Mouse (Mus musculus) erythroblast, embryonic 14.5 days (primary cell): ENCODE results near the gene Slc44a2. TPM values are rescaled to one million over a fixed set of nuclear protein-coding genes. Genes with fewer than 3 reads are reported as not detected.

Experiments used
- H3K27me3 ChIP-seq: 2 replicates; pipeline ENCODE4 v1.6.1; 2012; ENCODE audit warnings: inconsistent platforms; ENCODE audit not compliant: control insufficient read depth
- H3K36me3 ChIP-seq: 2 replicates; pipeline ENCODE4 v1.6.1; 2012; ENCODE audit warnings: mild to moderate bottlenecking, inconsistent platforms; ENCODE audit not compliant: control insufficient read depth
- H3K4me1 ChIP-seq: 2 replicates; pipeline ENCODE4 v1.6.1; 2012; ENCODE audit warnings: inconsistent platforms; ENCODE audit not compliant: control insufficient read depth
- H3K4me3 ChIP-seq: replicated peaks from 2 replicates; pipeline ENCODE3; 2012; ENCODE audit warnings: moderate library complexity, mild to moderate bottlenecking, inconsistent platforms
- H3K9me3 ChIP-seq: 2 replicates; pipeline ENCODE4 v1.6.1; 2012; ENCODE audit warnings: low read length, inconsistent platforms, mixed read lengths; ENCODE audit not compliant: control insufficient read depth
- GATA1 ChIP-seq: IDR thresholded peaks from 2 replicates; pipeline ENCODE4 v1.6.1; 2012; ENCODE audit warnings: low read length, inconsistent platforms, mixed read lengths
- TAL1 ChIP-seq: IDR thresholded peaks from 3 replicates; pipeline ENCODE4 v1.6.1; 2012; ENCODE audit warnings: low read length, inconsistent platforms, mixed read lengths
- polyA plus RNA-seq: library from polyadenylated mRNA; stranded (reverse); fragments of >175 nt; gene quantifications from 2 replicates; pipeline ENCODE4 v1.2.3, GENCODE M21; 2012

The Slc44a2 gene
- polyA plus RNA-seq, 1 experiment, result 0.82 TPM

GRCm38 (mm10) chr9:21328041-21328440 is 7.5 kb downstream of the Slc44a2 start:
- H3K4me3 ChIP-seq, result no peak overlapping the region
- no peaks in the 10 kb centered on the region; the same call in 1 of the 2 replicates for H3K36me3 ChIP-seq
- peaks cover 17% of the 10 kb centered on the region for H3K4me1 ChIP-seq
- no peaks in the 10 kb centered on the region for H3K27me3 ChIP-seq
- no peak for TF ChIP-seq TAL1
- no peak for TF ChIP-seq GATA1
- no peaks in the 10 kb centered on the region for H3K9me3 ChIP-seq

DNA sequence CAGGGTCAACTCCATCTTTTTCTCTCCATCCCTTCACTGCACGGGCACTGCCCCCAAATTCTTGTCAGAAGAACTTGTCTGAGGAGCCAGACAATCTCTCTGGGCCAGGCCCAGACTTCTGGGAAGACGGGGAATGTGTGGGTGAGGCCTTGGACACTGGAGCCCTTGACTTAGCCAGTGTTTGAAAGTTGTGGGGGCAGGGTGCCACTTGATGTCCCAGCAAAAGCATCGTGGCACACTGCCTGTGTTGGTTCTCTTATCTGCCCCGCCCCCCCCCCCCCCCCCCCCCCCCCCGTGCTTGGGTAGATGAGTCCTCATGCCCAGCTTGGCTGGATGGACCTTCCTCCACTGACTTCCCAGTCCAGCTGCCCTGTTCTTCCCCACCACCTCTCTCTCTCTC is 8.5 kb downstream of the Slc44a2 start:
- no peaks in the 10 kb centered on the region for H3K27me3 ChIP-seq
- no peak for TF ChIP-seq TAL1
- no peak for TF ChIP-seq GATA1
- H3K36me3 ChIP-seq, result no peaks in the 10 kb centered on the region; the same call in 1 of the 2 replicates
- H3K4me1 ChIP-seq, result peaks cover 12% of the 10 kb centered on the region
- no peaks in the 10 kb centered on the region for H3K9me3 ChIP-seq
- no peak overlapping the region for H3K4me3 ChIP-seq

- no peak overlapping the region for H3K4me3 ChIP-seq
- no peak for TF ChIP-seq TAL1
- no peak for TF ChIP-seq GATA1
- no peaks in the 10 kb centered on the region for H3K9me3 ChIP-seq
- H3K27me3 ChIP-seq, result no peaks in the 10 kb centered on the region
- peaks cover 6% of the 10 kb centered on the region for H3K4me1 ChIP-seq
- no peaks in the 10 kb centered on the region; the same call in 1 of the 2 replicates for H3K36me3 ChIP-seq
These were observed 9.3 kb downstream of the Slc44a2 start for GRCm38 (mm10) chr9:21329699-21330289.

- TF ChIP-seq GATA1 (no peak), TAL1 (no peak)
These were observed 11.1 kb downstream of the Slc44a2 start for GRCm38 (mm10) chr9:21331365-21332140.

DNA sequence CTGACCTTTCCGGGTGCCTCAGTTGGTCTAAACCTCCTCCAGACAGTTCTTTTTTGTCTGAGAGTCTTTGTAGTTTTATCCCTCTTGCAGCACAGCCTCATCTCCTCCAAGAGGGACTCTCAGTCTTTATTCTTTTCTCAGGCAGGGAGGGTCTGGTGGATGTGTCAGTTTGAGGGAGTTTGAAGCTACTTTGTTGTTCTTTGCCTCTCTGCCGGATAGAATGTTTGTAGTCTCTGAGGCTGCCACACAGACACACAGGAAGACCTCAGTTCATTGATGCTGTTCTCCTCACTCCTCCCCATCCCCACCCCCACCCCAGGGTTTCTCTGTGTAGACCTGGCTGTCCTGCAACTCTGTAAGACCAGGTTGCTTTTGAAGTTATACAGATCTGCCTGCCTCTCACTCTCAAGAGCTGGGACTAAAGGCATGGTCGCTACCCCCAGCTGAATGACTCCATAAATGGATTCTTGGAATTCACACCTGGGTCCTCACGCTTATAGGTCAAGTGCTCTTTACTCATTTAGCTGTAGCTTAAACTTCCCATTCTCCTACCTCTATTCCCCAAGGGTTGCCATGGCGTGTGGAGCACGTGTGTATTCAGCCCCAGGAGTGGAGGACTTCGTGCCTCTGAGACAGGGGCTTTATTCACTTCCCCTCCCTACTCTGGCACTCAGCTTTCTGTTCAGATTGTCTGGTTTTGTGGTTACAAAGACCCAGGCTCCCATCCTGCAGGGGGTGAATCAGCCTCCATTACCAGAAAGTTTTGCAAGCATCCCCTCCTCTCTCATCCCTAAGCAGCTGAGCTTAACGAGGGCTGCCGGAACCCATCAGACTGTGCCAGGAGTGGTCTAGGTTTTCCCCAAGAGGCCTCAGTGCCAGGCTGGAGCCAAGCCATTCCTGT is 11.9 kb downstream of the Slc44a2 start:
- no peak for TF ChIP-seq TAL1
- H3K4me1 ChIP-seq, result peaks cover 4% of the 10 kb centered on the region
- H3K27me3 ChIP-seq, result no peaks in the 10 kb centered on the region
- no peak overlapping the region for H3K4me3 ChIP-seq
- H3K9me3 ChIP-seq, result no peaks in the 10 kb centered on the region
- no peaks in the 10 kb centered on the region for H3K36me3 ChIP-seq

More at GRCm38 (mm10) chr9:21331365-21332140, 11.1 kb downstream of the Slc44a2 start:
- Histone ChIP-seq H3K9me3 (no peaks in the 10 kb centered on the region), H3K27me3 (no peaks in the 10 kb centered on the region), H3K36me3 (no peaks in the 10 kb centered on the region), H3K4me1 (peaks cover 4% of the 10 kb centered on the region), H3K4me3 (no peak overlapping the region)

DNA sequence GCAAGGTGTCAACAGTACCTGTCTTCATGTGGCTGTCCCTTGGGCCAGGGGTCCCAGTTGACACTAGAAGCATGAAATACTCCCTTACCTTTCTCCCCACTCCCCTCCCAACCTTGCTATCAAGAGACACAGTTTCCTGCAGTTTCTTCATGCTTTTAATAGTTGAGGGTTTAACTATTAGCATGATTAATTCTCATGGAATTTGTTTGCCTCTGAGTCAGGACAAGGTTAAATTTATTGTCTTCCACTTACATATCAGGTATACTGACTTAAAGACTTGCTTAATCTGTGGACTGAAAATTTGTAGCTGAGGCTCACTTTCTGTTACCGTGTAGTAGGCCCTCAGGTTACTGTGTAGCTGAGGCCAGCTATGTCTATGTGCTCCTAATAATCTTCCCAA is 13.0 kb downstream of the Slc44a2 start:
- Histone ChIP-seq H3K4me1 (peaks cover 4% of the 10 kb centered on the region), H3K36me3 (no peaks in the 10 kb centered on the region; the same call in 1 of the 2 replicates), H3K27me3 (no peaks in the 10 kb centered on the region), H3K9me3 (no peaks in the 10 kb centered on the region), H3K4me3 (no peak overlapping the region)
- no peak for TF ChIP-seq GATA1

DNA sequence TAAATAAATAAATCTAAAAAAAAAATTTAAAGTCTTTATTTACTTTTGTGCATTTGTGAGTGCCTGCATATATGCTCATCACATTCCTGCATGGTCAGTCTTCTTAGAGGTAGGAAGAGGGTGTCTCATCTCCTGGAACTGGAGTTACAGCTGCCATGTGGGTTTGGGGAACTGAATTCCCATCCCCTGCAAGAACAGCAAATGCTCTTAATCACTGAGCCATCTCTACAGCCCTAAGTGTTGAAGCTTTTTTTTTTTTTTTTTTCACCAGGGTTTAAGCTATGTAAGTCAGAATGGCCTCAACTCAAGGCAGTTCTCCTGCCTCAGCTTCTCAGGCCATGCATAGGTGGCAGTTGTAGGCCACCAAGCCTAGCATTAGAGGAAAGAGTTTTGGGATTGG is 14.2 kb downstream of the Slc44a2 start:
- no peaks in the 10 kb centered on the region; the same call in 1 of the 2 replicates for H3K36me3 ChIP-seq
- H3K4me1 ChIP-seq, result peaks cover 2% of the 10 kb centered on the region
- H3K4me3 ChIP-seq, result no peak overlapping the region
- TF ChIP-seq TAL1 (no peak), GATA1 (no peak)
- H3K27me3 ChIP-seq, result no peaks in the 10 kb centered on the region
- H3K9me3 ChIP-seq, result no peaks in the 10 kb centered on the region

- Histone ChIP-seq H3K4me3 (no peak overlapping the region), H3K4me1 (no peaks in the 10 kb centered on the region; the same call in none of the 2 replicates), H3K9me3 (no peaks in the 10 kb centered on the region), H3K36me3 (no peaks in the 10 kb centered on the region; the same call in 1 of the 2 replicates), H3K27me3 (no peaks in the 10 kb centered on the region)
- TF ChIP-seq GATA1, result no peak
- no peak for TF ChIP-seq TAL1
These were observed 14.9 kb downstream of the Slc44a2 start for GRCm38 (mm10) chr9:21335391-21335790.

DNA sequence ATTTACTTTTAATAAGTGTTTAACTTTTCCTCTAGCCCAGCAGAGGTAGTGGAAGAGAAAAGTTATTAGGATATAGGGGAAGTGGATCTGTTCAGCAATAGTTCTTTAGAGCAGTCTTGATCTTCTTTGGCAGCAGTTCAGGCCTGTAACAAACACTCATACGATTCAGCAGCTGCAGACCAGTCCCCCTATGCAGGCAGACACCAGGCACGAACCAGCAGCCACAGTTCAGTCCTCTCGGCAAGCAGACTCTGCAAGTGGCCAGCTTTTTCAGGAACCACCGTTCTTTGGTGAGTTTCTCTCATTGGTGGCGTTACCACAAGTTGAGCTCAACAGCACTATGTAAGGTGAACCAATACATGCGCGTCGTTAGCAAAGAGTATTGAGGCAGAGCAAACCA is 16.0 kb downstream of the Slc44a2 start:
- no peaks in the 10 kb centered on the region; the same call in none of the 2 replicates for H3K4me1 ChIP-seq
- no peaks in the 10 kb centered on the region for H3K27me3 ChIP-seq
- H3K9me3 ChIP-seq, result no peaks in the 10 kb centered on the region
- H3K36me3 ChIP-seq, result peaks cover 4% of the 10 kb centered on the region
- TF ChIP-seq GATA1 (no peak), TAL1 (no peak)
- H3K4me3 ChIP-seq, result no peak overlapping the region
